Comparison of ENCODE assay signal across 22 mouse cellular contexts in the genomic region with DNA sequence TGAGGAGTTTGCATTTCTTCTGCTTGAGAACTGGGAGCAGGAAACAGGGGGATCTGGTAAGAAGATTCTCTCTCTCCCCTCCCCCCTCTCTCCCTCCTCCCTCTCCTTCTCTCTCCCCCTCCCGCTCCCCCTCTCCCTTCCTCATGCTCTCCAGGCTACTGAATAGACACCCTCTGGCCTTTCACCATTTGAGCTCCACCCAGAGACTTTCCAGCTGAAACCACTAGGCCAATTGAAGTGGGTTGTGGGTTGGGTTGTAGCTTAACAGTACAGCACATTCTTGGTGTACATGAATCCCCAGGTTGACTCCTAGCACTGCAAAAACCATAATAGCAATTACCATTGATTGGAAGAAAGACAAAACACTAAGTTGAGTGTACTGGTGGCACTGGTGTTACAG.
DNase-seq lines count a peak whose midpoint lies in the region; ATAC-seq lines count a peak whose summit lies in the region.
"Had no signal": no experiment of that assay in that cellular context is flagged by ENCODE, and none has a peak within 500 bp of the region (broad histone marks: within the 10 kb centered on the region; RNA-seq: fewer than 3 reads in every experiment).

No protein-coding gene starts in this region.

- peak; percentile 5 for DNase-seq in CD4-positive, CD25-positive, alpha-beta regulatory T cell, adult 2 months (ENCODE audit: low read depth, low spot score)
- peak; percentile 16 for DNase-seq in ES-CJ7 (ENCODE audit: low read depth, low spot score)
- peak; percentile 41 for DNase-seq in thymus, postnatal 0 days (ENCODE audit: low spot score)
- DNase-seq in thymus, postnatal 4 days = peak; percentile 28
- no peak for DNase-seq in layer of hippocampus, adult 8-10 months (ENCODE audit: low spot score in 2 of 2)
- no peak for DNase-seq in adrenal gland, adult 8-10 months
- DNase-seq: adrenal gland, postnatal 14 days; cerebellum, adult 11 months; cerebellum, adult 9-10 months; embryo, embryonic 11 days; forebrain, postnatal 0 days; gastrocnemius, postnatal 10 days; kidney, adult 8-10 months; kidney, postnatal 4 days; layer of hippocampus, postnatal 36 days; left cerebral cortex, postnatal 4 days; liver; lung, embryonic 14.5 days had no signal

- ATAC-seq in CD4-positive, CD25-positive, alpha-beta regulatory T cell, adult 4 months = no peak
- ATAC-seq: forebrain, postnatal 0 days; hindbrain, postnatal 0 days; intestine, embryonic 16.5 days; midbrain, embryonic 15.5 days had no signal

Comparison
In these comparisons a context has a peak if more than half of its experiments do, and no peak if none do; other contexts are left out.
1. DNase-seq: peak in CD4-positive, CD25-positive, alpha-beta regulatory T cell, adult 2 months (single experiment), ES-CJ7 (single experiment), thymus, postnatal 0 days (single experiment) and thymus, postnatal 4 days (single experiment); none in layer of hippocampus, adult 8-10 months (0 of 2) and adrenal gland, adult 8-10 months (single experiment).